Mouse (Mus musculus) urinary bladder, adult 18-20 months (tissue): ENCODE measurements at regions not wholly inside any gene's neighbourhood (a gene's known extent, or its start where the extent isn't known, plus 50 kb on each side); places are given as distances from the start of the nearest gene placed in this dataset.

Experiments used
- DNase-seq, 2 experiments: peaks; one replicate each; pipeline ENCODE4 v3.0.0; 2022; ENCODE audit warnings: low spot score in 2 of 2, mixed read lengths in 2 of 2

GRCm38 (mm10) chr6:148719062-148719461, 112.2 kb downstream of the Ipo8 start:
- DNase-seq: no peak

- DNase-seq: no peak
Observed at GRCm38 (mm10) chr6:148710406-148710805, 120.9 kb downstream of the Ipo8 start.

- no peak for DNase-seq
Observed at GRCm38 (mm10) chr6:148708389-148708788, 122.9 kb downstream of the Ipo8 start.

- DNase-seq: no peak
Observed at GRCm38 (mm10) chr6:148705711-148706110, 125.6 kb downstream of the Ipo8 start.

GRCm38 (mm10) chr6:148693329-148693728, 137.9 kb downstream of the Ipo8 start:
- no peak for DNase-seq

GRCm38 (mm10) chr6:148687770-148688169, 143.5 kb downstream of the Ipo8 start:
- DNase-seq: peak; percentile 14 to 29

GRCm38 (mm10) chr6:148660152-148660551, 171.1 kb downstream of the Ipo8 start:
- no peak for DNase-seq

- DNase-seq: no peak
Observed at GRCm38 (mm10) chr6:148653216-148653615, 178.1 kb downstream of the Ipo8 start.

- no peak for DNase-seq
Observed at GRCm38 (mm10) chr6:148652434-148652833, 178.8 kb downstream of the Ipo8 start.

- DNase-seq: no peak
Observed at GRCm38 (mm10) chr6:148647423-148648390, 183.6 kb downstream of the Ipo8 start.

GRCm38 (mm10) chr6:148640595-148640994, 190.7 kb downstream of the Ipo8 start:
- no peak for DNase-seq

- DNase-seq: no peak
Observed at GRCm38 (mm10) chr6:148634148-148634547, 190.0 kb upstream of the Tmtc1 start.

- DNase-seq: no peak
Observed at GRCm38 (mm10) chr6:148627090-148627605, 183.0 kb upstream of the Tmtc1 start.

GRCm38 (mm10) chr6:148623119-148623770, 179.1 kb upstream of the Tmtc1 start:
- DNase-seq: no peak

- no peak for DNase-seq
Observed at GRCm38 (mm10) chr6:148620034-148620433, 175.8 kb upstream of the Tmtc1 start.

- no peak for DNase-seq
Observed at GRCm38 (mm10) chr6:148615931-148616330, 171.7 kb upstream of the Tmtc1 start.

GRCm38 (mm10) chr6:148615442-148615841, 171.3 kb upstream of the Tmtc1 start:
- no peak for DNase-seq

GRCm38 (mm10) chr6:148608881-148609280, 164.7 kb upstream of the Tmtc1 start:
- no peak for DNase-seq

- no peak for DNase-seq
Observed at GRCm38 (mm10) chr6:148605226-148605625, 161.0 kb upstream of the Tmtc1 start.

GRCm38 (mm10) chr6:148604790-148605189, 160.6 kb upstream of the Tmtc1 start:
- DNase-seq: no peak

- DNase-seq: no peak
Observed at GRCm38 (mm10) chr6:148603878-148604277, 159.7 kb upstream of the Tmtc1 start.

GRCm38 (mm10) chr6:148603460-148603859, 159.3 kb upstream of the Tmtc1 start:
- no peak for DNase-seq

GRCm38 (mm10) chr6:148602894-148603293, 158.7 kb upstream of the Tmtc1 start:
- DNase-seq: no peak
